Mouse (Mus musculus) midbrain, embryonic 13.5 days (tissue): Measurements from ENCODE around the gene Gm21964. TPM values are rescaled to one million over a fixed set of nuclear protein-coding genes. Genes with fewer than 3 reads are reported as not detected.

Experiments used
- ATAC-seq: fragments of 200-750 bp; cut with Nextera tagmentation; 2 replicates; pipeline ENCODE4 v1.8.0; 2017; ENCODE audit warnings: mild to moderate bottlenecking, moderate TSS enrichment, moderate library complexity
- H3K27ac ChIP-seq: fragments of 300-500 bp; sonication (generic); 2 replicates; pipeline ENCODE4 v1.5.1; 2015; ENCODE audit warnings: inconsistent platforms, mild to moderate bottlenecking, moderate library complexity
- H3K27me3 ChIP-seq: fragments of 300-500 bp; sonication (generic); 2 replicates; pipeline ENCODE4 v1.6.1; 2015; ENCODE audit warnings: mild to moderate bottlenecking, inconsistent platforms
- H3K36me3 ChIP-seq: fragments of 300-500 bp; sonication (generic); 2 replicates; pipeline ENCODE4 v1.6.1; 2015; ENCODE audit warnings: mild to moderate bottlenecking, inconsistent platforms
- H3K4me1 ChIP-seq: fragments of 300-500 bp; sonication (generic); replicated peaks from 2 replicates; pipeline ENCODE4 v1.6.1; 2015; ENCODE audit warnings: inconsistent platforms
- H3K4me2 ChIP-seq: fragments of 300-500 bp; sonication (generic); replicated peaks from 2 replicates; pipeline ENCODE4 v1.6.1; 2015; ENCODE audit warnings: moderate library complexity, mild to moderate bottlenecking, inconsistent platforms
- H3K4me3 ChIP-seq: fragments of 300-500 bp; sonication (generic); replicated peaks from 2 replicates; pipeline ENCODE4 v1.5.1; 2015; ENCODE audit warnings: mild to moderate bottlenecking, inconsistent platforms
- H3K9ac ChIP-seq: fragments of 300-500 bp; sonication (generic); replicated peaks from 2 replicates; pipeline ENCODE4 v1.6.1; 2015; ENCODE audit warnings: mild to moderate bottlenecking, inconsistent platforms
- H3K9me3 ChIP-seq: fragments of 300-500 bp; sonication (generic); 2 replicates; pipeline ENCODE4 v1.6.1; 2016; ENCODE audit warnings: mild to moderate bottlenecking, inconsistent platforms
- WGBS: fragments of 180-500 bp; shearing (Covaris S2); methylation state at CpG from one replicate; pipeline ENCODE4 v1.1.7; 2015; 5-methylcytosine and 5-hydroxymethylcytosine counted together
- polyA plus RNA-seq: library from polyadenylated mRNA; unstranded; fragments of >200 nt; fragmentation: Nextera tagmentation; extraction: Ambion mirVana; gene quantifications from 2 replicates; pipeline ENCODE4 v1.2.1, GENCODE M21; 2015

Gm21964 gene
- polyA plus RNA-seq, 1 experiment from 2014 or later, result not detected

DNA sequence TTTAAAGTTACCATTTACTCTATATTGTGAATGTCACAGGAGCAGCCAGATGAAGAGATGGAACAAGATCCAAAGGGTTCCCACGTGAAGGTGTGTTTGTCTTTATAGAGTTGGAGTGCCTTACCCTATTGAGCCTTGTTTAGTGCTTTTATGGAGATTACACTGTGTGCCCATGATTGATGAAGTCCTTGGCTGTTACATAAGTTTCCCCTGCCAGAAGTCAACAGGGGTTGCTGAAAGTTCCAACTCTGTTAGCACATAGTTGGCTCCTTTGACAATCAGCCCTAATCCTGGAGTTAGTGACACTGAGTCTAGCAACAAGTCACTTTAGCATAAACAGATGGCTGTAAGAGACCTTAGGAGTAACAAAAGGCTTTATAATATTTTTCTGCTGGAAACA, 9.1 kb upstream of the Gm21964 start:
- Histone ChIP-seq H3K36me3 (peaks cover 42% of the 10 kb centered on the region), H3K4me2 (no peak overlapping the region), H3K4me1 (no peaks in the 10 kb centered on the region), H3K9ac (no peak overlapping the region), H3K4me3 (no peak overlapping the region), H3K27me3 (no peaks in the 10 kb centered on the region), H3K9me3 (peaks cover 7% of the 10 kb centered on the region), H3K27ac (no peak overlapping the region)
- 72% methylated on average over 1 of the region's 1 CpGs for WGBS
- ATAC-seq, result no peak

GRCm38 (mm10) chr8:110101676-110102075, 669 bp downstream of the Gm21964 start:
- no peak overlapping the region for H3K9ac ChIP-seq
- no peak overlapping the region for H3K27ac ChIP-seq
- WGBS, result 90% methylated on average over 15 of the region's 15 CpGs
- H3K4me1 ChIP-seq, result no peaks in the 10 kb centered on the region
- no peaks in the 10 kb centered on the region for H3K9me3 ChIP-seq
- H3K36me3 ChIP-seq, result no peaks in the 10 kb centered on the region
- no peak overlapping the region for H3K4me2 ChIP-seq
- H3K4me3 ChIP-seq, result no peak overlapping the region
- H3K27me3 ChIP-seq, result no peaks in the 10 kb centered on the region
- ATAC-seq, result no peak

GRCm38 (mm10) chr8:110102653-110103052, 1.6 kb downstream of the Gm21964 start, which contains the start of gene Gm17720:
Gene Gm17720 (minus strand): TSS chr8:110102753.
- Histone ChIP-seq H3K27me3 (no peaks in the 10 kb centered on the region), H3K27ac (no peak within 1 kb of the TSS), H3K36me3 (no peaks in the 10 kb centered on the region), H3K9ac (no peak within 1 kb of the TSS), H3K4me1 (no peaks in the 10 kb centered on the region), H3K4me3 (no peak within 1 kb of the TSS), H3K4me2 (no peak within 1 kb of the TSS), H3K9me3 (no peaks in the 10 kb centered on the region)
- no peak for ATAC-seq
- WGBS, result 88% methylated on average over 3 of the region's 3 CpGs

GRCm38 (mm10) chr8:110119715-110120114, 18.7 kb downstream of the Gm21964 start:
- Histone ChIP-seq H3K27me3 (no peaks in the 10 kb centered on the region), H3K4me2 (no peak overlapping the region), H3K4me1 (no peaks in the 10 kb centered on the region), H3K27ac (no peak overlapping the region), H3K9ac (no peak overlapping the region), H3K36me3 (no peaks in the 10 kb centered on the region), H3K9me3 (no peaks in the 10 kb centered on the region), H3K4me3 (no peak overlapping the region)
- WGBS, result 42% methylated on average over 6 of the region's 6 CpGs
- ATAC-seq, result no peak

DNA sequence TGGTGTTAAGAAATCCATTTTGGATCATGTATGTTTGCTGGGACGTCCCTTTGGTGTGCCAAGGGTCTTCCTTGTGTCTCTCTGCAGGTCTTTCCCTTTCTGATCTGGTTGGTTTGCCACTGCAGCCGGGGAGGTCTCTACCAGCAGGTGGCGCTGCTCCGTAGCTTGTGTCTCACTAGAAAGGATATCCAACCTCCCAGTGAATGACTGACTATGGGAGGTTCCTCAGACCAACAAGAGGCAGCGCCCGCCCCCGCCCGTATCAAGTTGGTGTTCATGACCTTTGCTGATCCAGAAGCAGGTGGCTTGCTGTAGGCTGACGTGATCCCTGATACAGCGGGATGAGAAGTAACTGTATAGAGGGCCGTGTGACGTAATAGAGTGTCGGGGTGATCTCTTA, 29.5 kb downstream of the Gm21964 start:
- Histone ChIP-seq H3K4me1 (no peaks in the 10 kb centered on the region), H3K9me3 (no peaks in the 10 kb centered on the region), H3K27me3 (no peaks in the 10 kb centered on the region), H3K9ac (no peak overlapping the region), H3K27ac (no peak overlapping the region), H3K4me2 (0 out of 2 replicates have a peak overlapping the region, but pooled peaks have one; percentile 23), H3K36me3 (no peaks in the 10 kb centered on the region), H3K4me3 (no peak overlapping the region)
- peak; percentile 67; the same call in 1 of the 2 replicates for ATAC-seq
- 23% methylated on average over 13 of the region's 13 CpGs for WGBS

DNA sequence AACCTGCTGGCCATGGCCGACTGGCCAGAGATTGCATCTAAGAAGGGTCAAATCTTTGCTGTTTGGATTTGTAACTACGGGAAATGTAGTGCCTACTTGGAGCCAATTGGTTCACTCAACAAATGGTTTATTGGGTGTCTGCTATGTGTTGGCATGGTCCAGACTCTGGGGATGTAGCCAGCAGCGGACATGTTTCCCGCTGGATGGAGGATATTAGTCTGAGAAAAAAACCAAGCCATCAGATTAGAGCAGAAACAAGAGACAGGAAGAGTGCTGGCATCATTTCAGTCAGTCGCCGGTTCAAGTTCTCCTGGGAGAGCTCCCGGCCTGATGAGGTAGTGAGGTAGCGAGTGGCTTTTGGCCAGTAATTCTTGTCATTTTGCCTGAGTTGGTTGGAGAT, 33.2 kb downstream of the Gm21964 start:
- Histone ChIP-seq H3K9ac (no peak overlapping the region), H3K9me3 (no peaks in the 10 kb centered on the region), H3K36me3 (no peaks in the 10 kb centered on the region), H3K4me1 (no peaks in the 10 kb centered on the region), H3K4me3 (no peak overlapping the region), H3K4me2 (no peak overlapping the region), H3K27me3 (no peaks in the 10 kb centered on the region), H3K27ac (no peak overlapping the region)
- WGBS, result 93% methylated on average over 8 of the region's 8 CpGs
- no peak for ATAC-seq

- H3K9ac ChIP-seq, result no peak overlapping the region
- 61% methylated on average over 7 of the region's 7 CpGs for WGBS
- no peaks in the 10 kb centered on the region for H3K4me1 ChIP-seq
- no peaks in the 10 kb centered on the region for H3K27me3 ChIP-seq
- H3K9me3 ChIP-seq, result no peaks in the 10 kb centered on the region
- no peak overlapping the region for H3K4me2 ChIP-seq
- no peak for ATAC-seq
- no peak overlapping the region for H3K27ac ChIP-seq
- no peaks in the 10 kb centered on the region for H3K36me3 ChIP-seq
- no peak overlapping the region for H3K4me3 ChIP-seq
Observed at GRCm38 (mm10) chr8:110135515-110135914, 34.5 kb downstream of the Gm21964 start.

- no peak overlapping the region for H3K9ac ChIP-seq
- H3K27ac ChIP-seq, result no peak overlapping the region
- H3K4me1 ChIP-seq, result no peaks in the 10 kb centered on the region
- H3K9me3 ChIP-seq, result no peaks in the 10 kb centered on the region
- WGBS, result 76% methylated on average over 3 of the region's 3 CpGs
- ATAC-seq, result no peak
- H3K4me3 ChIP-seq, result no peak overlapping the region
- no peaks in the 10 kb centered on the region for H3K27me3 ChIP-seq
- H3K4me2 ChIP-seq, result no peak overlapping the region
- no peaks in the 10 kb centered on the region for H3K36me3 ChIP-seq
Observed at GRCm38 (mm10) chr8:110140156-110140555, 39.1 kb downstream of the Gm21964 start.

GRCm38 (mm10) chr8:110140770-110141169, 39.8 kb downstream of the Gm21964 start:
- Histone ChIP-seq H3K4me3 (no peak overlapping the region), H3K4me2 (no peak overlapping the region), H3K9me3 (no peaks in the 10 kb centered on the region), H3K36me3 (no peaks in the 10 kb centered on the region), H3K27me3 (no peaks in the 10 kb centered on the region), H3K9ac (no peak overlapping the region), H3K4me1 (no peaks in the 10 kb centered on the region), H3K27ac (no peak overlapping the region)
- WGBS, result 68% methylated on average over 4 of the region's 4 CpGs
- ATAC-seq, result no peak

GRCm38 (mm10) chr8:110145538-110145937, 44.5 kb downstream of the Gm21964 start:
- no peaks in the 10 kb centered on the region for H3K36me3 ChIP-seq
- H3K4me2 ChIP-seq, result no peak overlapping the region
- no peaks in the 10 kb centered on the region for H3K4me1 ChIP-seq
- H3K9ac ChIP-seq, result no peak overlapping the region
- no peak overlapping the region for H3K4me3 ChIP-seq
- no peaks in the 10 kb centered on the region for H3K9me3 ChIP-seq
- no peaks in the 10 kb centered on the region for H3K27me3 ChIP-seq
- WGBS, result 2% methylated on average over 4 of the region's 4 CpGs
- peak; percentile 80; the same call in 1 of the 2 replicates for ATAC-seq
- H3K27ac ChIP-seq, result no peak overlapping the region

DNA sequence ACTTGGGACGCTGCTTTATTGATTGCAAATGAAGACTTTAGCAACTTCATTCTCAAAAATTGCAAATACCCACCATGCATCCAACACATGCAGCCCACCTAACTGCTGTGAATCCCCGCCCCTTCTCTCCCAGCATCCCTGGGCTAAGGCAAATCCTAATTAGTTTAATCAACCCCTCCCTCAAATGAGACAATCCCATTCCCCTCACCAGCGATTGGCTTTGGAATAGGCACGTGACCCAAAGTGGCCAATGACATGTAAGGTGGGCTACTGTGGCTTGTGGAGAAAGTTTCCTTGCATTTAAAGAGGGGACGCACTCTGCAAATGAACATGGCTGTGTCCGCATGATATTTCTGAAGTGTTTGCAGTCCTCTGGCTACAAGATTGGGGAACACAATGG, 51.9 kb downstream of the Gm21964 start:
- Histone ChIP-seq H3K27ac (no peak overlapping the region), H3K4me1 (no peaks in the 10 kb centered on the region), H3K27me3 (no peaks in the 10 kb centered on the region), H3K36me3 (no peaks in the 10 kb centered on the region), H3K9me3 (no peaks in the 10 kb centered on the region), H3K4me3 (no peak overlapping the region), H3K4me2 (no peak overlapping the region), H3K9ac (no peak overlapping the region)
- no peak for ATAC-seq
- 68% methylated on average over 6 of the region's 6 CpGs for WGBS
